34 mouse cellular contexts compared by ENCODE assay signal in genomic region chr11:120535145-120535544, GRCm38 (mm10). TPM values are rescaled to one million over a fixed set of nuclear protein-coding genes. Genes with fewer than 3 reads are reported as not detected.
DNase-seq lines count a peak whose midpoint lies in the region; ATAC-seq lines count a peak whose summit lies in the region.
"Had no signal": no experiment of that assay in that cellular context is flagged by ENCODE, and none has a peak within 500 bp of the region (broad histone marks: within the 10 kb centered on the region; RNA-seq: fewer than 3 reads in every experiment).

No protein-coding gene starts in this region.

- peaks cover 45% of the 10 kb centered on the region for H3K4me1 ChIP-seq in heart, embryonic 13.5 days
- peaks cover 52% of the 10 kb centered on the region for H3K4me1 ChIP-seq in megakaryocyte, embryonic 14.5 days

- H3K27ac ChIP-seq in heart, embryonic 13.5 days (replicated peaks) = no peak overlapping the region
- H3K27ac ChIP-seq: embryonic facial prominence, embryonic 10.5 days; embryonic facial prominence, embryonic 13.5 days; gastrocnemius, adult 2 months; hindbrain, embryonic 10.5 days; hindbrain, embryonic 13.5 days; intestine, embryonic 15.5 days had no signal

- no peak overlapping the region for H3K9ac ChIP-seq in heart, embryonic 13.5 days
- H3K9ac ChIP-seq: embryonic facial prominence, embryonic 13.5 days; forebrain, postnatal 0 days; hindbrain, embryonic 13.5 days; intestine, embryonic 15.5 days had no signal

- WGBS in heart, embryonic 13.5 days = 45% methylated on average over 3 of the region's 3 CpGs

- no peak overlapping the region for H3K4me2 ChIP-seq in heart, embryonic 13.5 days
- H3K4me2 ChIP-seq: embryonic facial prominence, embryonic 13.5 days; heart, embryonic 11.5 days; hindbrain, embryonic 13.5 days; intestine, embryonic 15.5 days had no signal

- no peaks in the 10 kb centered on the region for H3K36me3 ChIP-seq in heart, embryonic 13.5 days
- H3K36me3 ChIP-seq in megakaryocyte, embryonic 14.5 days (replicated peaks; ENCODE audit: low read length) = peaks cover 4% of the 10 kb centered on the region
- H3K36me3 ChIP-seq: embryonic facial prominence, embryonic 10.5 days; embryonic facial prominence, embryonic 13.5 days; G1E; hindbrain, embryonic 10.5 days; hindbrain, embryonic 13.5 days; intestine, embryonic 15.5 days had no signal

- no peaks in the 10 kb centered on the region for H3K9me3 ChIP-seq in heart, embryonic 13.5 days
- no peaks in the 10 kb centered on the region for H3K9me3 ChIP-seq in megakaryocyte, embryonic 14.5 days
- H3K9me3 ChIP-seq: embryonic facial prominence, embryonic 10.5 days; embryonic facial prominence, embryonic 13.5 days; hindbrain, embryonic 10.5 days; hindbrain, embryonic 13.5 days; intestine, embryonic 15.5 days had no signal

- H3K27me3 ChIP-seq in heart, embryonic 13.5 days (replicated peaks) = peaks cover 71% of the 10 kb centered on the region
- peaks cover 88% of the 10 kb centered on the region for H3K27me3 ChIP-seq in megakaryocyte, embryonic 14.5 days (replicated peaks)

- no peak overlapping the region for H3K4me3 ChIP-seq in heart, embryonic 13.5 days
- H3K4me3 ChIP-seq in megakaryocyte, embryonic 14.5 days (replicated peaks) = peak overlapping the region; percentile 25
- H3K4me3 ChIP-seq: embryonic facial prominence, embryonic 10.5 days; embryonic facial prominence, embryonic 13.5 days; erythroblast, embryonic 14.5 days; gastrocnemius, adult 2 months; hindbrain, embryonic 10.5 days; hindbrain, embryonic 13.5 days; intestine, embryonic 15.5 days had no signal

- peak; percentile 93 for DNase-seq in heart, adult 11 months
- no peak for DNase-seq in heart, adult 9 months (ENCODE audit: low spot score in 2 of 2)
- DNase-seq in heart, adult 18-20 months = no peak
- peak; percentile 35 for DNase-seq in MN1 (ENCODE audit: low spot score)
- DNase-seq: adrenal gland, adult 2 months; adrenal gland, postnatal 25 days; B cell, adult 2 months; cerebellum, adult 11-12 months; cerebellum, adult 8-10 months; cerebellum, postnatal 10 days; cerebellum, postnatal 36 days; embryo, embryonic 11 days; forebrain, postnatal 0 days; gastrocnemius, adult 2 months; gastrocnemius, postnatal 14 days; kidney, adult 11 months had no signal

- 0 out of 2 replicates have a peak, but pooled peaks have one; percentile 8 for ATAC-seq in heart, embryonic 13.5 days (ENCODE audit: extremely low read depth, insufficient number of reproducible peaks, low FRiP score, low TSS enrichment)
- no peak for ATAC-seq in megakaryocyte, adult 5-6 weeks (ENCODE audit: poor library complexity, severe bottlenecking)
- ATAC-seq: forebrain, embryonic 14.5 days; forebrain, postnatal 0 days; hindbrain, embryonic 16.5 days; intestine, embryonic 15.5 days had no signal

RNA-seq across cellular contexts. Expression of gene Gcgr, which starts 4.6 kb away (rescaled TPM):
- 2.1 and 2.4 TPM in 2 replicates for polyA plus RNA-seq in heart, embryonic 13.5 days (2015; fragmentation: Nextera tagmentation; extraction: Ambion mirVana)
- under 1 TPM; 0.93 to 0.94 TPM for total RNA-seq in heart, adult 18-20 months (2021)
- not detected in 2 replicates for polyA plus RNA-seq in megakaryocyte, embryonic 14.5 days (2012; ENCODE audit: insufficient read depth, low replicate concordance)
- not detected in 2 replicates for total RNA-seq in megakaryocyte, adult 5-6 weeks (2015)
- not detected in 2 replicates for total RNA-seq in megakaryocyte, adult 5-6 weeks (2017)
- total RNA-seq: forebrain, postnatal 0 days; G1E had no signal
- polyA plus RNA-seq: G1E had no signal

RNA-seq across cellular contexts. Expression of gene Mcrip1, which starts 14.4 kb away (rescaled TPM):
- 134 and 140 TPM in 2 replicates for polyA plus RNA-seq in heart, embryonic 13.5 days (2015; fragmentation: Nextera tagmentation; extraction: Ambion mirVana)
- 10 to 100 TPM; 39.1 to 44.1 TPM for total RNA-seq in heart, adult 18-20 months (2021)
- polyA plus RNA-seq in megakaryocyte, embryonic 14.5 days (2012; ENCODE audit: insufficient read depth, low replicate concordance) = 227 and 338 TPM in 2 replicates
- total RNA-seq in megakaryocyte, adult 5-6 weeks (2015) = 79.7 and 83.0 TPM in 2 replicates
- total RNA-seq in megakaryocyte, adult 5-6 weeks (2017) = 18.3 and 30.5 TPM in 2 replicates

RNA-seq across cellular contexts. Expression of gene Ppp1r27, which starts 15.8 kb away (rescaled TPM):
- not detected in 2 replicates for polyA plus RNA-seq in heart, embryonic 13.5 days (2015; fragmentation: Nextera tagmentation; extraction: Ambion mirVana)
- total RNA-seq in heart, adult 18-20 months (2021) = under 1 TPM in 1 of 2 experiments, not detected in 1; 0.35 TPM
- 0.25 TPM in 1 of 2 replicates, not detected in the other for polyA plus RNA-seq in megakaryocyte, embryonic 14.5 days (2012; ENCODE audit: insufficient read depth, low replicate concordance)
- total RNA-seq in megakaryocyte, adult 5-6 weeks (2015) = not detected in 2 replicates
- not detected in 2 replicates for total RNA-seq in megakaryocyte, adult 5-6 weeks (2017)
- total RNA-seq: CH12.LX; forebrain, postnatal 0 days; G1E; heart, postnatal 25 days had no signal
- polyA plus RNA-seq: brain, embryonic 14.5 days; cortical plate, adult 2 months; embryonic facial prominence, embryonic 10.5 days; embryonic facial prominence, embryonic 13.5 days; erythroblast, embryonic 14.5 days; forebrain, embryonic 14.5 days; forebrain, postnatal 0 days; frontal cortex, adult 2 months; G1E; heart, embryonic 11.5 days; hindbrain, embryonic 13.5 days; hindbrain, embryonic 16.5 days; intestine, embryonic 15.5 days had no signal

RNA-seq across cellular contexts. Expression of gene P4hb, which starts 37.9 kb away (rescaled TPM):
- 427 and 448 TPM in 2 replicates for polyA plus RNA-seq in heart, embryonic 13.5 days (2015; fragmentation: Nextera tagmentation; extraction: Ambion mirVana)
- 100 to 1,000 TPM; 230 TPM for total RNA-seq in heart, adult 18-20 months (2021)
- 1,223 and 1,872 TPM in 2 replicates for polyA plus RNA-seq in megakaryocyte, embryonic 14.5 days (2012; ENCODE audit: insufficient read depth, low replicate concordance)
- 301 and 325 TPM in 2 replicates for total RNA-seq in megakaryocyte, adult 5-6 weeks (2015)
- 587 and 590 TPM in 2 replicates for total RNA-seq in megakaryocyte, adult 5-6 weeks (2017)

RNA-seq across cellular contexts. Expression of gene Slc25a10, which starts 43.5 kb away (rescaled TPM):
- 42.9 and 43.2 TPM in 2 replicates for polyA plus RNA-seq in heart, embryonic 13.5 days (2015; fragmentation: Nextera tagmentation; extraction: Ambion mirVana)
- total RNA-seq in heart, adult 18-20 months (2021) = 10 to 100 TPM; 15.4 to 15.9 TPM
- 47.3 and 132 TPM in 2 replicates for polyA plus RNA-seq in megakaryocyte, embryonic 14.5 days (2012; ENCODE audit: insufficient read depth, low replicate concordance)
- 9.3 and 14.7 TPM in 2 replicates for total RNA-seq in megakaryocyte, adult 5-6 weeks (2015)
- 12.8 and 17.2 TPM in 2 replicates for total RNA-seq in megakaryocyte, adult 5-6 weeks (2017)

Comparison
In these comparisons a context has a peak if more than half of its experiments do, and no peak if none do; other contexts are left out.
1. DNase-seq: peak in heart, adult 11 months (single experiment) and MN1 (single experiment); none in heart, adult 9 months (0 of 2) and heart, adult 18-20 months (0 of 2).